22 mouse cellular contexts compared by ENCODE assay signal in the genomic region with DNA sequence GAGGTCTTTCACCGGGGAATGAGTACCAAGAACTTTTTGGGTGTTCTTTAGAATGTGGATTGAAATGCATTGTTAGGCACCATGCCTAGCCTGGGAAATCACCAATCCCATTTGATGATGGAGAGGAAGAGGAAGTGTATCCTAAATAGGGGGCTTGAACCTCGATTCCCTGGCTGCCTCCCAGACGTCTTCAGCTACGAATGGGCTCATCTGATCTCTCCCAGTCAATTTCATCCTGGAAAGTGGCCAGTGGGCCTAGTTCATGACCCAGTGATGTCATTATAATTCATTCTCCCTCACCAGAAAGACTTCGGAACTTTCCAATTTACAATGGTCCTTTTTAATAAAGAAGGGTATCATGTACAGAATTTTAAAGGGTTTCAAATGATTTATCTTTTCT.
DNase-seq lines count a peak whose midpoint lies in the region; ATAC-seq and TF ChIP-seq lines count a peak whose summit lies in the region.
"Had no signal": no experiment of that assay in that cellular context is flagged by ENCODE, and none has a peak within 500 bp of the region (broad histone marks: within the 10 kb centered on the region; RNA-seq: fewer than 3 reads in every experiment).

No protein-coding gene starts in this region.

- WGBS in limb, embryonic 14.5 days = 38% methylated on average over 5 of the region's 5 CpGs
- 59% methylated on average over 5 of the region's 5 CpGs for WGBS in limb, embryonic 10.5 days
- 45% methylated on average over 5 of the region's 5 CpGs for WGBS in kidney, embryonic 16.5 days
- 27% methylated on average over 5 of the region's 5 CpGs for WGBS in lung, embryonic 16.5 days
- 76% methylated on average over 5 of the region's 5 CpGs for WGBS in forebrain, embryonic 14.5 days

- no peak for ATAC-seq in limb, embryonic 14.5 days (ENCODE audit: low FRiP score, low read depth)
- ATAC-seq in kidney, embryonic 16.5 days (ENCODE audit: low FRiP score, low TSS enrichment) = 0 out of 2 replicates have a peak, but pooled peaks have one; percentile 54
- peak; percentile 73; the same call in 1 of the 2 replicates for ATAC-seq in lung, embryonic 16.5 days (ENCODE audit: low read depth)
- ATAC-seq in forebrain, embryonic 14.5 days = no peak
- ATAC-seq in monocyte, adult 5-6 weeks (replicated peaks; ENCODE audit: insufficient number of reproducible peaks, low FRiP score, low TSS enrichment, poor library complexity, severe bottlenecking) = no peak
- ATAC-seq: activated CD4-positive, CD25-positive, alpha-beta regulatory T cell, adult 4 months; forebrain, embryonic 13.5 days; hindbrain, embryonic 16.5 days; Patski had no signal

- no peaks in the 10 kb centered on the region for H3K36me3 ChIP-seq in limb, embryonic 14.5 days (ENCODE audit: control insufficient read depth, insufficient read depth, low read length)
- H3K36me3 ChIP-seq in limb, embryonic 10.5 days = no peaks in the 10 kb centered on the region
- H3K36me3 ChIP-seq in kidney, embryonic 16.5 days (ENCODE audit: insufficient read depth, low read length) = no peaks in the 10 kb centered on the region
- H3K36me3 ChIP-seq in lung, embryonic 16.5 days (ENCODE audit: control insufficient read depth, insufficient read depth, low read length) = no peaks in the 10 kb centered on the region
- H3K36me3 ChIP-seq in forebrain, embryonic 14.5 days (ENCODE audit: control insufficient read depth, insufficient read depth, low read length) = no peaks in the 10 kb centered on the region
- H3K36me3 ChIP-seq: heart, embryonic 13.5 days; liver, embryonic 15.5 days; midbrain, embryonic 10.5 days; neural tube, embryonic 15.5 days had no signal

- H3K4me2 ChIP-seq in limb, embryonic 14.5 days (replicated peaks; ENCODE audit: low read depth, low read length, severe bottlenecking) = no peak overlapping the region
- no peak overlapping the region for H3K4me2 ChIP-seq in kidney, embryonic 16.5 days (replicated peaks; ENCODE audit: low read depth, low read length)
- no peak overlapping the region for H3K4me2 ChIP-seq in lung, embryonic 16.5 days (ENCODE audit: low read depth, low read length)
- no peak overlapping the region for H3K4me2 ChIP-seq in forebrain, embryonic 14.5 days (ENCODE audit: low read length)
- H3K4me2 ChIP-seq: forebrain, embryonic 13.5 days; heart, embryonic 13.5 days; liver, embryonic 15.5 days; neural tube, embryonic 15.5 days had no signal

- H3K4me3 ChIP-seq in limb, embryonic 14.5 days (replicated peaks; ENCODE audit: low read length) = no peak overlapping the region
- no peak overlapping the region for H3K4me3 ChIP-seq in limb, embryonic 10.5 days
- H3K4me3 ChIP-seq in kidney, embryonic 16.5 days (ENCODE audit: low read length) = no peak overlapping the region
- H3K4me3 ChIP-seq in lung, embryonic 16.5 days (ENCODE audit: low read length) = no peak overlapping the region
- H3K4me3 ChIP-seq in forebrain, embryonic 14.5 days (ENCODE audit: low read depth, low read length) = no peak overlapping the region
- H3K4me3 ChIP-seq: forebrain, embryonic 13.5 days; heart, embryonic 13.5 days; liver, embryonic 15.5 days; midbrain, embryonic 10.5 days; myocyte; neural tube, embryonic 15.5 days had no signal

- peak; percentile 22 for DNase-seq in limb, embryonic 14.5 days (ENCODE audit: low spot score)
- no peak for DNase-seq in limb, embryonic 10.5 days (ENCODE audit: low spot score)
- peak; percentile 45 for DNase-seq in kidney, adult 9 months
- DNase-seq in forebrain, embryonic 14.5 days (ENCODE audit: low spot score) = no peak
- DNase-seq: adrenal gland, postnatal 25 days; cerebellum, postnatal 14 days; heart, postnatal 36 days; left cerebral cortex, postnatal 4 days; right cerebral cortex, postnatal 25 days; thymus, postnatal 14 days had no signal

- H3K9ac ChIP-seq in limb, embryonic 14.5 days (ENCODE audit: low read depth, low read length, severe bottlenecking) = no peak overlapping the region
- no peak overlapping the region for H3K9ac ChIP-seq in kidney, embryonic 16.5 days (replicated peaks; ENCODE audit: low read length)
- H3K9ac ChIP-seq in lung, embryonic 16.5 days (ENCODE audit: low read length) = no peak overlapping the region
- no peak overlapping the region for H3K9ac ChIP-seq in forebrain, embryonic 14.5 days (ENCODE audit: low read length)
- H3K9ac ChIP-seq: forebrain, embryonic 13.5 days; heart, embryonic 13.5 days; liver, embryonic 15.5 days; neural tube, embryonic 15.5 days had no signal

- H3K4me1 ChIP-seq in limb, embryonic 14.5 days (ENCODE audit: control insufficient read depth, insufficient read depth, low read length) = no peaks in the 10 kb centered on the region
- no peaks in the 10 kb centered on the region for H3K4me1 ChIP-seq in limb, embryonic 10.5 days
- no peaks in the 10 kb centered on the region for H3K4me1 ChIP-seq in kidney, embryonic 16.5 days (ENCODE audit: insufficient read depth, low read length)
- H3K4me1 ChIP-seq in lung, embryonic 16.5 days (replicated peaks; ENCODE audit: control insufficient read depth, insufficient read depth, low read length) = peaks cover 5% of the 10 kb centered on the region
- H3K4me1 ChIP-seq in forebrain, embryonic 14.5 days (ENCODE audit: control insufficient read depth, insufficient read depth, low read length) = no peaks in the 10 kb centered on the region
- H3K4me1 ChIP-seq: forebrain, embryonic 13.5 days; liver, embryonic 15.5 days; midbrain, embryonic 10.5 days; neural tube, embryonic 15.5 days had no signal

- H3K27me3 ChIP-seq in limb, embryonic 14.5 days (ENCODE audit: control insufficient read depth, insufficient read depth, low read length) = no peaks in the 10 kb centered on the region
- H3K27me3 ChIP-seq in limb, embryonic 10.5 days (ENCODE audit: low read depth, poor library complexity, severe bottlenecking) = no peaks in the 10 kb centered on the region
- no peaks in the 10 kb centered on the region for H3K27me3 ChIP-seq in kidney, embryonic 16.5 days (ENCODE audit: insufficient read depth, low read length)
- H3K27me3 ChIP-seq in lung, embryonic 16.5 days (ENCODE audit: control insufficient read depth, insufficient read depth, low read depth, low read length) = no peaks in the 10 kb centered on the region
- H3K27me3 ChIP-seq in forebrain, embryonic 14.5 days (replicated peaks; ENCODE audit: control insufficient read depth, insufficient read depth, low read length) = no peaks in the 10 kb centered on the region
- H3K27me3 ChIP-seq: forebrain, embryonic 13.5 days; liver, embryonic 15.5 days; neural tube, embryonic 15.5 days had no signal

- TF ChIP-seq POLR2A in limb, embryonic 14.5 days (IDR thresholded peaks at IDR 0.05; ENCODE audit: borderline replicate concordance, extremely low read depth, insufficient read depth, insufficient read length) = no peak

- H3K27ac ChIP-seq in limb, embryonic 14.5 days (replicated peaks; ENCODE audit: low read depth, low read length) = no peak overlapping the region
- H3K27ac ChIP-seq in limb, embryonic 10.5 days = no peak overlapping the region
- H3K27ac ChIP-seq in kidney, embryonic 16.5 days (ENCODE audit: low read length) = peak overlapping the region; percentile 69
- no peak overlapping the region for H3K27ac ChIP-seq in lung, embryonic 16.5 days (ENCODE audit: low read length)
- H3K27ac ChIP-seq in forebrain, embryonic 14.5 days (ENCODE audit: low read depth, low read length) = no peak overlapping the region
- H3K27ac ChIP-seq: forebrain, embryonic 13.5 days; heart, embryonic 13.5 days; liver, embryonic 15.5 days; midbrain, embryonic 10.5 days; neural tube, embryonic 15.5 days had no signal

- no peaks in the 10 kb centered on the region for H3K9me3 ChIP-seq in limb, embryonic 14.5 days (ENCODE audit: control insufficient read depth, low read length)
- no peaks in the 10 kb centered on the region for H3K9me3 ChIP-seq in limb, embryonic 10.5 days (replicated peaks)
- no peaks in the 10 kb centered on the region for H3K9me3 ChIP-seq in kidney, embryonic 16.5 days (ENCODE audit: low read length)
- H3K9me3 ChIP-seq in lung, embryonic 16.5 days (ENCODE audit: control insufficient read depth, low read length) = no peaks in the 10 kb centered on the region
- no peaks in the 10 kb centered on the region for H3K9me3 ChIP-seq in forebrain, embryonic 14.5 days (replicated peaks; ENCODE audit: control insufficient read depth, low read length)
- H3K9me3 ChIP-seq: forebrain, embryonic 13.5 days; heart, embryonic 13.5 days; liver, embryonic 15.5 days; midbrain, embryonic 10.5 days; neural tube, embryonic 15.5 days had no signal

Comparison
In these comparisons a context has a peak if more than half of its experiments do, and no peak if none do; other contexts are left out.
1. DNase-seq: peak in limb, embryonic 14.5 days (single experiment) and kidney, adult 9 months (single experiment); none in limb, embryonic 10.5 days (single experiment) and forebrain, embryonic 14.5 days (single experiment).
2. ATAC-seq: peak in kidney, embryonic 16.5 days (single experiment) and lung, embryonic 16.5 days (single experiment); none in limb, embryonic 14.5 days (single experiment), forebrain, embryonic 14.5 days (single experiment) and monocyte, adult 5-6 weeks (single experiment).